Mouse (Mus musculus) ES-E14 (cell line): ENCODE results near the gene Rex1bd.

ENCODE experiments used
- CHD2 ChIP-seq: IDR thresholded peaks from 2 replicates; pipeline ENCODE4 v1.6.1; 2014; ENCODE audit warnings: mild to moderate bottlenecking, low read depth, low read length, inconsistent platforms
- MAFK ChIP-seq: IDR thresholded peaks from 2 replicates; pipeline ENCODE4 v1.6.1; 2014; ENCODE audit warnings: mild to moderate bottlenecking, low read depth, low read length, inconsistent platforms; ENCODE audit not compliant: insufficient read depth
- ZC3H11A ChIP-seq: IDR thresholded peaks from 2 replicates; pipeline ENCODE4 v1.6.1; 2012; ENCODE audit warnings: low read depth, mild to moderate bottlenecking, inconsistent platforms, low read length, borderline replicate concordance

DNA sequence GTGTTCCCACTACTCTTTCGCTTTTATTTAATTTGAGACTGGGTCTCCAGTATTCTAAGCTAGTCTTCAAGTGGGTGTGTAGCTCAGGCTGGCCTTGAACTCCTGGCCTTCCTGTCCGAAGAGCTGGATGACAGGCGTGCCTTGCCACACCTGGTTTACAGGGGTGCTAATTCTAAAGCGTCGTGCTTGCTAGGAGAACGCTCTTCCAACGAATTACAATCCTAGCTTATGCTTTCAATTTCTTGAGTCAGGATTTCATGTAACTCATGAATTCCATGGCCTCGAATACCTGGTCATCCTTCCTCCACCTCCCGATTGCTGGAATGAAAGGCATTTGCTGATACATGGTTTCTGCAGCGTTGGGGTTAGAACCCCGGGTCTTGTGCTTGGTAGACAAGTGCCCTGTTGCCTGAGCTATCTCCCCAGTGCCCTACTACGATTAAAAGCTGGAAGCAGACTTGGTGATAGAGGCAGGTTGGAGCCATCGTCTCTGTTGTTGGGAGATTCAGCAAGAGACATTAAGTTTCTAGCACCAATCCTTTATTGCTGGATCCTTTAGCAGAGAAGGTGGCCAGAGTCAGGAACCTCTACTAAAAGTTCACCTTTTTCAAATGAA is 21.7 kb upstream of the Rex1bd start:
- TF ChIP-seq ZC3H11A (no peak), CHD2 (no peak), MAFK (no peak)
